Mouse (Mus musculus) bone marrow macrophage, adult 2 months (primary cell): ENCODE data around the gene Nemp1. TPM values are rescaled to one million over a fixed set of nuclear protein-coding genes. Genes with fewer than 3 reads are reported as not detected.
A peak's percentile ranks its signal among the peaks of the same experiment; 100 is the strongest.
"Not testable (repeated sequence)": the region's sequence is repeated elsewhere in the genome, so short reads cannot be mapped to it uniquely, and the experiment has no call there.

Source experiments
- H3K27ac ChIP-seq: 2 replicates; pipeline ENCODE4 v1.5.1; 2012; ENCODE audit warnings: low read depth, low read length; ENCODE audit not compliant: insufficient read depth
- H3K4me1 ChIP-seq: 2 replicates; pipeline ENCODE4 v1.6.1; 2012; ENCODE audit warnings: low read length; ENCODE audit not compliant: control insufficient read depth, insufficient read depth
- H3K4me3 ChIP-seq: 2 replicates; pipeline ENCODE4 v1.5.1; 2012; ENCODE audit warnings: mild to moderate bottlenecking, low read length, moderate library complexity; ENCODE audit not compliant: insufficient read depth
- CTCF ChIP-seq: IDR thresholded peaks from 2 replicates; pipeline ENCODE4 v1.5.1; 2012; ENCODE audit warnings: low read depth, mild to moderate bottlenecking, low read length, moderate library complexity
- POLR2A ChIP-seq: IDR thresholded peaks from 2 replicates; pipeline ENCODE4 v1.6.1; 2012; ENCODE audit warnings: mild to moderate bottlenecking, low read depth, low read length, borderline replicate concordance
- polyA plus RNA-seq: library from polyadenylated mRNA; stranded (reverse); fragments of >200 nt; gene quantifications from 2 replicates; pipeline ENCODE4 v1.2.4, GENCODE M21; 2012; ENCODE audit not compliant: missing spikeins, insufficient read depth, insufficient read length

Nemp1 gene
- polyA plus RNA-seq, 1 experiment = 11.0 TPM

GRCm38 (mm10) chr10:127643553-127644238 lies 23.0 kb upstream of the Nemp1 start:
- H3K27ac ChIP-seq = peak overlapping the region; percentile 100
- H3K4me1 ChIP-seq = peaks cover 20% of the 10 kb centered on the region
- TF ChIP-seq CTCF = no peak
- TF ChIP-seq POLR2A = no peak
- peak overlapping the region; percentile 86 for H3K4me3 ChIP-seq

GRCm38 (mm10) chr10:127645791-127646190 lies 20.9 kb upstream of the Nemp1 start:
- no peak for TF ChIP-seq POLR2A
- TF ChIP-seq CTCF = no peak
- H3K4me1 ChIP-seq = peaks cover 33% of the 10 kb centered on the region
- no peak overlapping the region for H3K4me3 ChIP-seq
- no peak overlapping the region for H3K27ac ChIP-seq

- Histone ChIP-seq H3K4me1 (peaks cover 14% of the 10 kb centered on the region), H3K27ac (no peak overlapping the region), H3K4me3 (no peak overlapping the region)
- TF ChIP-seq POLR2A (no peak), CTCF (no peak)
These were observed 13.6 kb upstream of the Nemp1 start for GRCm38 (mm10) chr10:127652906-127653638.

GRCm38 (mm10) chr10:127654970-127655579 lies 11.6 kb upstream of the Nemp1 start:
- Histone ChIP-seq H3K27ac (no peak overlapping the region), H3K4me1 (peaks cover 5% of the 10 kb centered on the region), H3K4me3 (no peak overlapping the region)
- TF ChIP-seq CTCF = no peak
- TF ChIP-seq POLR2A = no peak

GRCm38 (mm10) chr10:127657617-127658016 lies 9.1 kb upstream of the Nemp1 start:
- not testable (repeated sequence) for H3K4me1 ChIP-seq, H3K27ac ChIP-seq, H3K4me3 ChIP-seq

GRCm38 (mm10) chr10:127658076-127658475 lies 8.6 kb upstream of the Nemp1 start:
- TF ChIP-seq POLR2A = no peak
- no peak for TF ChIP-seq CTCF
- no peak overlapping the region for H3K4me3 ChIP-seq
- H3K4me1 ChIP-seq = peaks cover 14% of the 10 kb centered on the region
- H3K27ac ChIP-seq = no peak overlapping the region

GRCm38 (mm10) chr10:127659551-127659950 lies 7.2 kb upstream of the Nemp1 start:
- TF ChIP-seq CTCF = no peak
- no peak for TF ChIP-seq POLR2A
- Histone ChIP-seq H3K4me3 (no peak overlapping the region), H3K4me1 (peaks cover 15% of the 10 kb centered on the region), H3K27ac (no peak overlapping the region)

DNA sequence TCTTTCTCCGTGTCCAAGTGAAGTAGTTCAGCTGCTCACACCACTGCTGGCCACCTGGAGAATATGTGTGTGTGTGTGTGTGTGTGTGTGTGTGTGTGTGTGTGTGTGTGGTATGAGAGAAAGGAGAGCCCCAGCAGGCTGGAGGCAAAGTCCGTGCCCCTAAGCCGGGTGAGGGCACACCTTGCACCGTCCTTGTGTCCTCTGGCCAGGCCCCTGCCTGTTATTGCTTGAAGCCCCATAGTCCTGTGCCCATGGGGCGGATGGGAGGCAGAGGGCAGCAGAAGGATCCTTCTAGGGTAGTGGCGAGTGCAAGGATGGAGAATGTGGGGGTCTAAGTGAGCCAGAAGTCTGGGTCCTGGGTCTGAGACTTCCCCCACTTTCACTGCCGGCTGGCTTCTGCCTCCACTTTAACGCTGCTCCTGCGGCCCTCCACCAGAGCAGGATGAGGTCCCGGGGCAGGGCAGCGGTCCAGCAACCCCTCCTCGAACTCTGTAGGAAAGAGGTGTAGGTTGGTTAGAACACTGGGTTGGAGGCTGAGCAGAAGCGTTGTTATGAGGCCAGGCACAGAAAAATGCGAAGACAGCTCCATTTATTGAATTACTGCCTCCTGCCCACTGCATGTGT lies 5.3 kb upstream of the Nemp1 start:
- TF ChIP-seq POLR2A = no peak
- TF ChIP-seq CTCF = no peak
- Histone ChIP-seq H3K4me3 (peak overlapping the region; percentile 28), H3K4me1 (peaks cover 18% of the 10 kb centered on the region), H3K27ac (peak overlapping the region; percentile 56)

GRCm38 (mm10) chr10:127661915-127662663 lies 4.6 kb upstream of the Nemp1 start:
- TF ChIP-seq POLR2A (no peak), CTCF (no peak)
- H3K27ac ChIP-seq = peak overlapping the region; percentile 80
- H3K4me3 ChIP-seq = peak overlapping the region; percentile 28
- H3K4me1 ChIP-seq = peaks cover 18% of the 10 kb centered on the region
